Mouse (Mus musculus): ENCODE measurements around the gene Dbx1. TPM values are rescaled to one million over a fixed set of nuclear protein-coding genes. Genes with fewer than 3 reads are reported as not detected.

Dbx1 gene
- not detected in 2 replicates for polyA plus RNA-seq (2012; rRNA removed)

DNA sequence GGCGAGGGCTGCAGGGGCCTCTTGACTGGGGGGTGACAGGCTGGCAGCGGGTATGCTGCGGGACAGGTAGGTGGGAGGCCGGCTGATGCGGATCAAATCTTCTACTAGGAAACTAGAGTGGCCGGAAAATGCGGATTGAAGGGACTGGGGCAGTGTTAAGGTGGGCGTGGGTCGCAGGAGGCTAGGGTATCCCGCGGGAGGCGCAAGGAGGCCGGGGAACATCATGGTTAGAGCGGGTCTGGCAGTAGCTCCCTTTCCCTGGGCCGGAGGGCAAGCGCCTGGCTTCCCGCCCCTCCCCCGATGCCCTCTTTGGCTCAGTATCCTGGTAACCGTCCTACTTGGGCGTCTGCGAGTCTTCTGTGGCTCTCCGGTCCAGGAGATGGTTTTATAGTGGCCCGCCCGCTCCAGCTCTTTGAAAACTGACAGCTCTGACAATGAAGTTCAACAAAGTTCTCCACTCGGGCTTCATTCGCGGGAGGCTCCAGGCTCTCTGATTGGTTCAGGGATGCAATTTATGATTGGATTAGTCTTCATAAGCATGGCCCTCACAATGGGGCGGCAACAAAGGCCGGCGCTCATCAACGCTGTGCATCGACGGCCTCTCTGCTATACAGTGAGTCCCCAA lies at the start of gene Dbx1:
Gene Dbx1 (minus strand): TSS at position 359 of the 625 bp plus-strand sequence.
- no peak within 1 kb of the TSS for H3K4me3 ChIP-seq (ENCODE audit: insufficient read depth, low read length)
- no peaks in the 10 kb centered on the region for H3K4me1 ChIP-seq (ENCODE audit: control insufficient read depth, insufficient read depth, low read length)
- TF ChIP-seq POLR2A (IDR thresholded peaks at IDR 0.05; ENCODE audit: extremely low read depth, insufficient read depth, low read length) (no peak), CTCF (IDR thresholded peaks at IDR 0.05; ENCODE audit: extremely low read depth, insufficient read depth, low read length) (no peak)
- H3K27ac ChIP-seq (ENCODE audit: insufficient read depth, low read length) = no peak within 1 kb of the TSS

- no peaks in the 10 kb centered on the region for H3K4me1 ChIP-seq (ENCODE audit: control insufficient read depth, insufficient read depth, low read length)
- H3K27ac ChIP-seq (ENCODE audit: insufficient read depth, low read length) = no peak overlapping the region
- TF ChIP-seq POLR2A (IDR thresholded peaks at IDR 0.05; ENCODE audit: extremely low read depth, insufficient read depth, low read length) = no peak
- TF ChIP-seq CTCF (IDR thresholded peaks at IDR 0.05; ENCODE audit: extremely low read depth, insufficient read depth, low read length) = no peak
- no peak overlapping the region for H3K4me3 ChIP-seq (ENCODE audit: insufficient read depth, low read length)
These were observed 42.3 kb upstream of the Dbx1 start for GRCm38 (mm10) chr7:49678826-49679377.

GRCm38 (mm10) chr7:49678100-49678825 lies 41.6 kb upstream of the Dbx1 start:
- H3K4me1 ChIP-seq (ENCODE audit: control insufficient read depth, insufficient read depth, low read length) = no peaks in the 10 kb centered on the region
- H3K4me3 ChIP-seq (ENCODE audit: insufficient read depth, low read length) = no peak overlapping the region
- H3K27ac ChIP-seq (ENCODE audit: insufficient read depth, low read length) = no peak overlapping the region
- no peak for TF ChIP-seq CTCF (IDR thresholded peaks at IDR 0.05; ENCODE audit: extremely low read depth, insufficient read depth, low read length)
- TF ChIP-seq POLR2A (IDR thresholded peaks at IDR 0.05; ENCODE audit: extremely low read depth, insufficient read depth, low read length) = no peak

DNA sequence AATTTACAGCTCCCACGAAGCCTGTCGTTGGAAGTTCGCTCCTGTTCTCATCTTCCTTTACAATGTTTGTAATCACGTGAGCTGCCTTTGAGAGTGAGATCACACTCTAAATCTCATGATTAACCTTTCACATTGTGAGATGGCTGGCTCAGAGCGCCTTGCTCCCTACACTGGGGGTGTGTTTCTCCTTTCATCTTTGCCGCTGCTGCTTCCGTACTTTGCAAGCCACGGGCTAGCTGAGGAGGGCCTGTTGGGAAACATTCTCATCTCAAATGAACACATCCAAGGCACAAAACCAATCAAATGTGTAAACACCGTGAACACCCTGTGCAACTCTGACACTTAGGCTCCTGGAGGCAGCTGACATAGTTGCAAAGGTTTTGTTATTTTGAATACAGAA lies 40.5 kb upstream of the Dbx1 start:
- H3K4me1 ChIP-seq (ENCODE audit: control insufficient read depth, insufficient read depth, low read length) = no peaks in the 10 kb centered on the region
- no peak for TF ChIP-seq CTCF (IDR thresholded peaks at IDR 0.05; ENCODE audit: extremely low read depth, insufficient read depth, low read length)
- no peak for TF ChIP-seq POLR2A (IDR thresholded peaks at IDR 0.05; ENCODE audit: extremely low read depth, insufficient read depth, low read length)
- no peak overlapping the region for H3K4me3 ChIP-seq (ENCODE audit: insufficient read depth, low read length)
- H3K27ac ChIP-seq (ENCODE audit: insufficient read depth, low read length) = no peak overlapping the region

DNA sequence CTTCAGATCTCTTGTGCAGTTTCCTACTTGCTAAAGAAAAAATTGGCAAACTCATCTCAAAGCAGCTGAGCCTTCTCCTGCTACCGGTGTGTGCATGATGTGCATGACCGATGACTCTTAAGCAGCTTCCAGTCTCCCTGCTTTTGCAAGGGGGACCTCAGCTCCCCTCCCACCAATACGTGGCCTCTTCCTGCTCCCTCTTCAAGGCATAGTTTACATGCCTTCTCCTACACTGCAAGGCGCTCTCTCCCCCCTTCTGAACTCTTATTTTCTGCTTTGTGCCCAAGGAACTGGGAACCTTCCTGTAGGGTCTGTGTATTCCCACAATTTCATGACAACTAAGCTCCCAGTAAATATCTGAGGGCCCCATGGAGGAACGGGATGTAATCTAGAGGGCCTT lies 40.0 kb upstream of the Dbx1 start:
- TF ChIP-seq CTCF (IDR thresholded peaks at IDR 0.05; ENCODE audit: extremely low read depth, insufficient read depth, low read length) (no peak), POLR2A (IDR thresholded peaks at IDR 0.05; ENCODE audit: extremely low read depth, insufficient read depth, low read length) (no peak)
- H3K27ac ChIP-seq (ENCODE audit: insufficient read depth, low read length) = no peak overlapping the region
- no peaks in the 10 kb centered on the region for H3K4me1 ChIP-seq (ENCODE audit: control insufficient read depth, insufficient read depth, low read length)
- H3K4me3 ChIP-seq (ENCODE audit: insufficient read depth, low read length) = no peak overlapping the region

DNA sequence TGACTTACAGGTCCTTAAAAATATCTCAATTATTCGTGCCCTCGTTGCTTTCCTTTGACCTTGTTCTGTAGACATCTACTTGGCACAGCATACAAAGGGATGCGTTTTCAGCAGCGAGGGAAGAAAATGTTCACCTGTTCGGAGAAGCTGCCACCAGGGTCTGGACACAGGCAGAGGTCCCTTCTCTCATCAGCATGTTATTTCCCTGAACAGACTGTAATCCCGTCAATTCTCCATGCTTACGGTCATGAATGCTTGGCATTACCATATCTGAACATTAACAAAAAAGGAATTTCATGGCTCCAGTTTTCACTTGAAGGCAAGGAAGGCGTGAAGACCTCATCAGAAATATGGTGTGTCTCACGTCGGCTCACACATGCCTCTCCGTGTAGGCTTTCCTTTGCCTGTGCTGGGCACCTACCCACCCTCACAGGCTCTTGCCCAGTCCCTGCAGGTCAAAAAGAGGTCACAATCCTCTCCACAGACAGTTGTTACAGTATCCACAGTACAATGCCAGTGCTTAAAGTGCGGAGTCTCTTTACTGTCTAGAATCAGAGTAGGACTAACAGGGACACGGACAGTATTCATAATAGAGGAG lies 31.7 kb upstream of the Dbx1 start:
- no peak overlapping the region for H3K27ac ChIP-seq (ENCODE audit: insufficient read depth, low read length)
- no peaks in the 10 kb centered on the region for H3K4me1 ChIP-seq (ENCODE audit: control insufficient read depth, insufficient read depth, low read length)
- H3K4me3 ChIP-seq (ENCODE audit: insufficient read depth, low read length) = no peak overlapping the region
- TF ChIP-seq POLR2A (IDR thresholded peaks at IDR 0.05; ENCODE audit: extremely low read depth, insufficient read depth, low read length) (no peak), CTCF (IDR thresholded peaks at IDR 0.05; ENCODE audit: extremely low read depth, insufficient read depth, low read length) (no peak)

GRCm38 (mm10) chr7:49663575-49663974 lies 26.9 kb upstream of the Dbx1 start:
- H3K4me3 ChIP-seq (ENCODE audit: insufficient read depth, low read length) = no peak overlapping the region
- TF ChIP-seq CTCF (IDR thresholded peaks at IDR 0.05; ENCODE audit: extremely low read depth, insufficient read depth, low read length) = no peak
- TF ChIP-seq POLR2A (IDR thresholded peaks at IDR 0.05; ENCODE audit: extremely low read depth, insufficient read depth, low read length) = no peak
- H3K27ac ChIP-seq (ENCODE audit: insufficient read depth, low read length) = no peak overlapping the region

DNA sequence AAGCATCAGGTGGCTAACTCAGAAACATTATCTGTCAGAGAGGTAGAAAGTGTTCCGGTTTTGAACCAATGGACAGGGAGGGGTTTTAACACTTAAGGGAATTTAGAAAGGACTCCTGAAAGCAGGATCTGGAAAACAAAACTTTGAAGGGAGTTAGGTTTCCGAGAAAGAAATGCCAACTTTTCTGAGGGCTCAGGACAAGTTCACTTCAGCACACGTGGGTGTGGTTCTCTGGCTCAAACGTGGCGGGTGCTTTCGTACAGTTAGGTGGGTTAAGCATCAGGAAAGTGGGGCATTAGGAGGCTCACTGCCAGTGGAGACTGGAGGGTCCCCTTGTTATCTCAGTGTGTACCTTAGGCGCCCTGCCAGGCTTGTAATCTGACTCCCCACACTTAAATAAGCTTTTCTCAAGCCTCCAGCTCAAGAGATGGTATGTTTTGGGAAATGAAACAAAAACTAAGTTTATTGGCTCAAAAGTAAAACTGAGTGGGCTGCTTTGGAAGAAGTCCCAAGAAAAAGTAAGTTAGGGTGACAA lies 25.9 kb upstream of the Dbx1 start:
- H3K4me3 ChIP-seq (ENCODE audit: insufficient read depth, low read length) = no peak overlapping the region
- no peak overlapping the region for H3K27ac ChIP-seq (ENCODE audit: insufficient read depth, low read length)
- no peaks in the 10 kb centered on the region for H3K4me1 ChIP-seq (ENCODE audit: control insufficient read depth, insufficient read depth, low read length)
- TF ChIP-seq POLR2A (IDR thresholded peaks at IDR 0.05; ENCODE audit: extremely low read depth, insufficient read depth, low read length) = no peak
- TF ChIP-seq CTCF (IDR thresholded peaks at IDR 0.05; ENCODE audit: extremely low read depth, insufficient read depth, low read length) = no peak

More at GRCm38 (mm10) chr7:49663575-49663974, 26.9 kb upstream of the Dbx1 start:
- H3K4me1 ChIP-seq (ENCODE audit: control insufficient read depth, insufficient read depth, low read length) = no peaks in the 10 kb centered on the region

DNA sequence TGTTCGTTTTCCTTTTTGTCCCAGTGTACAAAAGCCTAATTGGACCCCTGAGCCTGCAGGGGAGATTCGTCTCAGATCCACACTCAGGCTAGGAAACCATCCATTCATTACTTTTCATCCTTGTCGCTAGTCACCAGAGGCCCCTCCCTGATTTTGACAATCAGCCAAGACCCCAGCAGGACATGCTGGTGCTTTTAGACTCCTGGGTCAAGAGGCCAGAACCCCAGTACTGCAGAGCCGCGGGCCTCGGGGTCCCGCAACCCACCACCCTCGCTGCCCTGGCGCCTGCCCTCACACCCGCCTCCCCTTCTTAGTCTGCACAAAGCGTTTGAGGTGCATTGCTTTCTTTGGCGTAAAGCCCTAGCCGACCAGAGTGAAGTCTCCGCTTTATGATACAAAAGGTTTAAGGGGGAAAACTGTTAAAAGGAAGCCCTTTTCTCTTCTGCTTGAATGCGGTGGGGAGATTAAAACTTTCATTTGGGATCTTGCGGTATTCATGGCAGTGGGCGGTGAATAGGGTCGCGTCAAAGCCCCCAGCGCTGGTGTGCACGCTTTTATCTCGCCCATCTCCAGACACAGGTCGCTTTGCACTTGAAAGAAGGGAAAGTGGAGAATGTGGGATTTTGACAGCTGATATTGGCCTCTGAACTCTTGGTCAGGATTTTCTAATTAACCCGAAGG lies 25.3 kb upstream of the Dbx1 start:
- Histone ChIP-seq H3K4me3 (ENCODE audit: insufficient read depth, low read length) (no peak overlapping the region), H3K27ac (ENCODE audit: insufficient read depth, low read length) (no peak overlapping the region), H3K4me1 (ENCODE audit: control insufficient read depth, insufficient read depth, low read length) (no peaks in the 10 kb centered on the region)
- TF ChIP-seq CTCF (IDR thresholded peaks at IDR 0.05; ENCODE audit: extremely low read depth, insufficient read depth, low read length) (no peak), POLR2A (IDR thresholded peaks at IDR 0.05; ENCODE audit: extremely low read depth, insufficient read depth, low read length) (no peak)

All from cortical plate, adult 2 months (tissue).